In the genomic region with DNA sequence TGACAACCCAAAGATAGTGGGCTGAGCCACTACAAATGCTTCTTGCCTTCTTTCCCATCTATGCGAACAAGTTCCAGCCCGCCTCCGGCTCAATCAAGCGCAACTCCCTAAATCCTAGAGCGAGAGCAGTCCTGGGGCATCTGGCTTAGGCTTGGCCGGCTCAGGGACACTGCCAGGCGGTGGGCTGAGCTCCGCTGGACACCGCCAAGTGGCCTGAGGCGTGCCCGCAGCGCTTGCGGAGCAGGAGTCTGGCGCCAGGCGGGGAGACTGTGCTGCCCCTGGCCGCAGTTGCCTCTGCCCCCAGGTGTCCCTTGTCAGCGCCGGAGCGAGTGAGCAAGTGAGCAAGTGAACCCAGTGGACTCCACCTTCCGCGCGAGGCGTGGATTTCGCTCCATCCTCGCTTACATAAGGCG, we compare ENCODE assay signal across 8 mouse cellular contexts. TPM values are rescaled to one million over a fixed set of nuclear protein-coding genes. Genes with fewer than 3 reads are reported as not detected.
DNase-seq lines count a peak whose midpoint lies in the region; ATAC-seq and TF ChIP-seq lines count a peak whose summit lies in the region.

No protein-coding gene starts in this region.

- H3K27me3 ChIP-seq in E14TG2a.4 (ENCODE audit: insufficient read depth, low read length): peaks cover 63% of the 10 kb centered on the region
- H3K27me3 ChIP-seq in embryonic facial prominence, embryonic 14.5 days (replicated peaks; ENCODE audit: control insufficient read depth, insufficient read depth, low read length): peaks cover 9% of the 10 kb centered on the region; the same call in 1 of the 2 replicates
- peaks cover 28% of the 10 kb centered on the region for H3K27me3 ChIP-seq in heart, embryonic 14.5 days (ENCODE audit: control insufficient read depth, insufficient read depth, low read length)
- no peaks in the 10 kb centered on the region for H3K27me3 ChIP-seq in kidney, postnatal 0 days (ENCODE audit: insufficient read depth, low read length)
- peaks cover 25% of the 10 kb centered on the region for H3K27me3 ChIP-seq in liver, embryonic 14.5 days (ENCODE audit: control insufficient read depth, insufficient read depth, low read length)

- peak overlapping the region; percentile 83 for H3K27ac ChIP-seq in embryonic facial prominence, embryonic 14.5 days (replicated peaks; ENCODE audit: low read depth, low read length)
- peak overlapping the region; percentile 50 to 60 for H3K27ac ChIP-seq in heart, embryonic 14.5 days (replicated peaks in 1 of 2; ENCODE audit: control insufficient read depth in 1 of 2, insufficient read depth in 1 of 2, low read depth in 2 of 2, low read length in 2 of 2)
- H3K27ac ChIP-seq in kidney, postnatal 0 days: peak overlapping the region; percentile 86
- H3K27ac ChIP-seq in liver, embryonic 14.5 days: no peak overlapping the region
- peak overlapping the region; percentile 49 for H3K27ac ChIP-seq in olfactory bulb, adult 2 months (ENCODE audit: insufficient read depth, low read depth, low read length)

- no peak for TF ChIP-seq CTCF in E14TG2a.4 (conservative IDR thresholded peaks at IDR 0.05; ENCODE audit: low read length)
- 0 out of 2 replicates have a peak, but pooled peaks have one; percentile 25 for TF ChIP-seq CTCF in kidney, postnatal 0 days (IDR thresholded peaks at IDR 0.05; ENCODE audit: low read depth)
- no peak for TF ChIP-seq CTCF in liver, embryonic 14.5 days (IDR thresholded peaks at IDR 0.05; ENCODE audit: low read depth)
- TF ChIP-seq CTCF in olfactory bulb, adult 2 months (IDR thresholded peaks at IDR 0.05; ENCODE audit: insufficient read depth, low read depth, low read length): no peak

- DNase-seq in adrenal gland, postnatal 25 days: peak; percentile 61
- DNase-seq in embryonic facial prominence, embryonic 14.5 days (ENCODE audit: low spot score): peak; percentile 77
- DNase-seq in kidney, postnatal 0 days (ENCODE audit: low spot score): peak; percentile 87
- no peak for DNase-seq in liver, embryonic 14.5 days (ENCODE audit: low read depth in 3 of 3, low spot score in 3 of 3)
- DNase-seq in thymus, postnatal 25 days: no peak

- no peak for TF ChIP-seq EP300 in liver, embryonic 14.5 days (IDR thresholded peaks at IDR 0.05; ENCODE audit: low read depth)

- peak overlapping the region; percentile 87 for H3K4me2 ChIP-seq in embryonic facial prominence, embryonic 14.5 days (ENCODE audit: low read depth, low read length)
- peak overlapping the region; percentile 98 for H3K4me2 ChIP-seq in heart, embryonic 14.5 days (ENCODE audit: low read length)
- peak overlapping the region; percentile 92 for H3K4me2 ChIP-seq in kidney, postnatal 0 days (ENCODE audit: low read length)
- peak overlapping the region; percentile 42 for H3K4me2 ChIP-seq in liver, embryonic 14.5 days (ENCODE audit: low read depth)

- H3K36me3 ChIP-seq in E14TG2a.4 (ENCODE audit: insufficient read depth, low read length): no peaks in the 10 kb centered on the region
- H3K36me3 ChIP-seq in embryonic facial prominence, embryonic 14.5 days (ENCODE audit: control insufficient read depth, insufficient read depth, low read length): no peaks in the 10 kb centered on the region
- H3K36me3 ChIP-seq in heart, embryonic 14.5 days (ENCODE audit: control insufficient read depth, insufficient read depth, low read length): no peaks in the 10 kb centered on the region
- no peaks in the 10 kb centered on the region for H3K36me3 ChIP-seq in kidney, postnatal 0 days (ENCODE audit: insufficient read depth, low read length)
- H3K36me3 ChIP-seq in liver, embryonic 14.5 days (replicated peaks; ENCODE audit: control insufficient read depth, insufficient read depth, low read depth): no peaks in the 10 kb centered on the region

- H3K4me1 ChIP-seq in E14TG2a.4 (replicated peaks; ENCODE audit: low read depth, low read length): peaks cover 8% of the 10 kb centered on the region
- 0 out of 2 replicates have a peak, but pooled peaks cover 9% of the 10 kb centered on the region for H3K4me1 ChIP-seq in embryonic facial prominence, embryonic 14.5 days (ENCODE audit: control insufficient read depth, insufficient read depth, low read length)
- no peaks in the 10 kb centered on the region; a peak in 1 of 4 replicates for H3K4me1 ChIP-seq in heart, embryonic 14.5 days (ENCODE audit: control insufficient read depth in 2 of 2, insufficient read depth in 2 of 2, low read length in 2 of 2)
- H3K4me1 ChIP-seq in kidney, postnatal 0 days (replicated peaks; ENCODE audit: insufficient read depth, low read length): no peaks in the 10 kb centered on the region
- no peaks in the 10 kb centered on the region for H3K4me1 ChIP-seq in liver, embryonic 14.5 days (replicated peaks; ENCODE audit: control insufficient read depth in 2 of 2, insufficient read depth in 2 of 2, low read length in 1 of 2)
- H3K4me1 ChIP-seq in olfactory bulb, adult 2 months (ENCODE audit: control insufficient read depth, insufficient read depth, low read length): peaks cover 5% of the 10 kb centered on the region; the same call in 1 of the 2 replicates

- TF ChIP-seq POLR2A in olfactory bulb, adult 2 months (IDR thresholded peaks at IDR 0.05; ENCODE audit: insufficient read depth, low read depth, low read length): no peak

- WGBS in embryonic facial prominence, embryonic 14.5 days: 0% methylated on average over 15 of the region's 26 CpGs
- WGBS in heart, embryonic 14.5 days: under 1% methylated on average over 26 of the region's 26 CpGs
- 0% methylated on average over 26 of the region's 26 CpGs for WGBS in kidney, postnatal 0 days
- 3% methylated on average over 26 of the region's 26 CpGs for WGBS in liver, embryonic 14.5 days (ENCODE audit: insufficient replicate concordance)
- WGBS in olfactory bulb, adult 2 months: 0% methylated on average over 26 of the region's 26 CpGs

- H3K9ac ChIP-seq in embryonic facial prominence, embryonic 14.5 days (ENCODE audit: low read depth, low read length): peak overlapping the region; percentile 79
- peak overlapping the region; percentile 73 for H3K9ac ChIP-seq in heart, embryonic 14.5 days (ENCODE audit: low read length)
- H3K9ac ChIP-seq in kidney, postnatal 0 days (ENCODE audit: low read depth, low read length): peak overlapping the region; percentile 71
- H3K9ac ChIP-seq in liver, embryonic 14.5 days (replicated peaks): no peak overlapping the region

- no peaks in the 10 kb centered on the region for H3K9me3 ChIP-seq in E14TG2a.4 (ENCODE audit: low read length)
- no peaks in the 10 kb centered on the region for H3K9me3 ChIP-seq in embryonic facial prominence, embryonic 14.5 days (ENCODE audit: control insufficient read depth, low read length)
- no peaks in the 10 kb centered on the region for H3K9me3 ChIP-seq in heart, embryonic 14.5 days (ENCODE audit: control insufficient read depth, low read length)
- H3K9me3 ChIP-seq in kidney, postnatal 0 days (replicated peaks; ENCODE audit: low read length): no peaks in the 10 kb centered on the region
- H3K9me3 ChIP-seq in liver, embryonic 14.5 days (ENCODE audit: control insufficient read depth, low read length): no peaks in the 10 kb centered on the region

- peak overlapping the region; percentile 84 for H3K4me3 ChIP-seq in E14TG2a.4 (replicated peaks; ENCODE audit: low read length)
- H3K4me3 ChIP-seq in embryonic facial prominence, embryonic 14.5 days (ENCODE audit: low read depth, low read length): peak overlapping the region; percentile 72
- peak overlapping the region; percentile 77 to 79 for H3K4me3 ChIP-seq in heart, embryonic 14.5 days (ENCODE audit: control insufficient read depth in 1 of 2, insufficient read depth in 1 of 2, low read depth in 1 of 2, low read length in 2 of 2)
- peak overlapping the region; percentile 88 for H3K4me3 ChIP-seq in kidney, postnatal 0 days (replicated peaks; ENCODE audit: low read depth, low read length)
- peak overlapping the region; percentile 29 to 41; a peak in 3 of 4 replicates for H3K4me3 ChIP-seq in liver, embryonic 14.5 days (ENCODE audit: insufficient read depth in 1 of 2, low read depth in 2 of 2, low read length in 2 of 2)
- H3K4me3 ChIP-seq in olfactory bulb, adult 2 months (ENCODE audit: insufficient read depth, low read depth, low read length): peak overlapping the region; percentile 87

- ATAC-seq in embryonic facial prominence, embryonic 14.5 days (ENCODE audit: low read depth): peak; percentile 60
- ATAC-seq in heart, embryonic 14.5 days (ENCODE audit: insufficient number of reproducible peaks, insufficient read depth, low FRiP score, low read depth): peak; percentile 66
- ATAC-seq in kidney, postnatal 0 days (replicated peaks; ENCODE audit: low FRiP score, low read depth): peak; percentile 84
- ATAC-seq in liver, embryonic 14.5 days (ENCODE audit: insufficient read depth): 0 out of 2 replicates have a peak, but pooled peaks have one; percentile 28

RNA-seq across cellular contexts. Expression of a gene that starts 0.3 kb away (rescaled TPM):
- total RNA-seq in adrenal gland, postnatal 25 days (2021): 4.2 and 5.9 TPM in 2 replicates
- polyA plus RNA-seq in embryonic facial prominence, embryonic 14.5 days (2014; fragmentation: Nextera tagmentation; extraction: Ambion mirVana): 7.5 and 9.7 TPM in 2 replicates
- 2.0 and 3.4 TPM in 2 replicates for polyA plus RNA-seq in heart, embryonic 14.5 days (2014; fragmentation: Nextera tagmentation; extraction: Ambion mirVana)
- polyA plus RNA-seq in kidney, postnatal 0 days (2015; fragmentation: Nextera tagmentation; extraction: Ambion mirVana): 13.6 and 15.6 TPM in 2 replicates
- polyA plus RNA-seq in liver, embryonic 14.5 days (2012; rRNA removed): 0.09 and 0.18 TPM in 2 replicates
- 0.20 and 0.25 TPM in 2 replicates for polyA plus RNA-seq in liver, embryonic 14.5 days (2014; fragmentation: Nextera tagmentation; extraction: Ambion mirVana)
- not detected in 2 replicates for polyA plus RNA-seq in olfactory bulb, adult 2 months (2012; ENCODE audit: insufficient read depth, insufficient read length, low replicate concordance, missing spikeins)

Comparison
In these comparisons a context has a peak if more than half of its experiments do, and no peak if none do; other contexts are left out.
1. H3K4me3 ChIP-seq: peak in every context shown above with its lines; median percentile 88 in kidney, postnatal 0 days; 87 in olfactory bulb, adult 2 months; 84 in E14TG2a.4; 78 in heart, embryonic 14.5 days; 72 in embryonic facial prominence, embryonic 14.5 days; 35 in liver, embryonic 14.5 days.
2. DNase-seq: peak in adrenal gland, postnatal 25 days (single experiment), embryonic facial prominence, embryonic 14.5 days (single experiment) and kidney, postnatal 0 days (single experiment); none in liver, embryonic 14.5 days (0 of 3) and thymus, postnatal 25 days (single experiment).
3. ATAC-seq: peak in every context shown above with its lines; median percentile 84 in kidney, postnatal 0 days; 66 in heart, embryonic 14.5 days; 60 in embryonic facial prominence, embryonic 14.5 days; 28 in liver, embryonic 14.5 days.
4. H3K4me2 ChIP-seq: peak in every context shown above with its lines; median percentile 98 in heart, embryonic 14.5 days; 92 in kidney, postnatal 0 days; 87 in embryonic facial prominence, embryonic 14.5 days; 42 in liver, embryonic 14.5 days.